Mouse (Mus musculus): ENCODE measurements around the gene Usmg5.

DNA sequence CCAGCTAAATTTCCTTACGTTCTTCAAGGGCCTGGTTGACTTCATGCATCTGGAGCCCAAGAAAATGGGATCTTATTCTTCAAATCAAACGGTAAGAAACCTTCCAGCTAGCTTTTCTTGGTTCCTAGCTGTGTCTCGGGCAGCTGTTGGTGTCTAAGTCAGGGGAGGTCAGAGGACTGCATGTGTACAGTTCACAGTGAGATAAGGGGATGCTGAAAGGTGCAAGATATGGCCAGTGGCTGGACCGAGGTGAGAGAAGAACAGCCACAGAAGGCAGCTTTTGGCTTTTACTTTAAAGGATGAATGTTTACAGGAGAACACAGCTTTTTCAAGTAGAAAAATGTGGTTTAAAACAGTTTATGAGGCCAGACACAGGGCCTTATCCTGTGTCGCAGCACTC, 10.6 kb upstream of the Usmg5 start:
- TF ChIP-seq CTCF (IDR thresholded peaks at IDR 0.05; ENCODE audit: control insufficient read depth, insufficient read depth, insufficient read length) = no peak
- no peak for TF ChIP-seq MAX (IDR thresholded peaks at IDR 0.05)
- no peak for TF ChIP-seq MYOD1 (IDR thresholded peaks at IDR 0.05; ENCODE audit: control insufficient read depth, insufficient read length, low read depth)
- TF ChIP-seq USF1 (IDR thresholded peaks at IDR 0.05; ENCODE audit: low read depth) = no peak
- TF ChIP-seq CEBPB (IDR thresholded peaks at IDR 0.05; ENCODE audit: low read depth) = no peak
